Mouse (Mus musculus) forebrain, postnatal 0 days (tissue): ENCODE data around the gene Gpatch1. TPM values are rescaled to one million over a fixed set of nuclear protein-coding genes. Genes with fewer than 3 reads are reported as not detected.
A peak's percentile ranks its signal among the peaks of the same experiment; 100 is the strongest.

ENCODE experiments used
- ATAC-seq: fragments of 200-750 bp; cut with Nextera tagmentation; 2 replicates; pipeline ENCODE4 v1.8.0; 2017; ENCODE audit warnings: mild to moderate bottlenecking, moderate library complexity
- DNase-seq: peaks from one replicate; pipeline ENCODE4 v3.0.0-alpha.2; 2015
- H3K27ac ChIP-seq: fragments of 300-500 bp; sonication (generic); 2 replicates; pipeline ENCODE4 v1.5.1; 2014; ENCODE audit warnings: low read depth, mild to moderate bottlenecking, antibody characterized with exemption, low read length, moderate library complexity, mixed read lengths
- H3K27me3 ChIP-seq: fragments of 300-500 bp; sonication (generic); 2 replicates; pipeline ENCODE4 v1.6.1; 2014; ENCODE audit warnings: mild to moderate bottlenecking, low read length, mixed read lengths; ENCODE audit not compliant: insufficient read depth
- H3K36me3 ChIP-seq: fragments of 300-500 bp; sonication (generic); 2 replicates; pipeline ENCODE4 v1.6.1; 2014; ENCODE audit warnings: mild to moderate bottlenecking, moderate library complexity; ENCODE audit not compliant: insufficient read depth
- H3K4me1 ChIP-seq: fragments of 300-500 bp; sonication (generic); 2 replicates; pipeline ENCODE4 v1.6.1; 2014; ENCODE audit warnings: antibody characterized with exemption; ENCODE audit not compliant: insufficient read depth
- H3K4me2 ChIP-seq: fragments of 300-500 bp; sonication (generic); 2 replicates; pipeline ENCODE4 v1.6.1; 2014; ENCODE audit warnings: low read depth, mild to moderate bottlenecking, moderate library complexity
- H3K4me3 ChIP-seq: fragments of 300-500 bp; sonication (generic); 2 replicates; pipeline ENCODE4 v1.5.1; 2014; ENCODE audit warnings: low read depth, low read length, mixed read lengths
- H3K9ac ChIP-seq: fragments of 300-500 bp; sonication (generic); 2 replicates; pipeline ENCODE4 v1.6.1; 2014; ENCODE audit warnings: mild to moderate bottlenecking
- H3K9me3 ChIP-seq: fragments of 300-500 bp; sonication (generic); 2 replicates; pipeline ENCODE4 v1.6.1; 2016; ENCODE audit warnings: low read length
- CTCF ChIP-seq: sonication (generic); IDR thresholded peaks from 2 replicates; pipeline ENCODE4 v1.5.1; 2016; ENCODE audit warnings: antibody characterized with exemption, control low read depth, low read depth
- WGBS: fragments of 180-500 bp; shearing (Covaris S2); extraction: QIAGEN DNeasy Blood & Tissue Kit; methylation state at CpG from one replicate; pipeline ENCODE4 v1.1.7; 2014; 5-methylcytosine and 5-hydroxymethylcytosine counted together
- polyA plus RNA-seq: library from polyadenylated mRNA; unstranded; fragments of >200 nt; fragmentation: Nextera tagmentation; extraction: Ambion mirVana; gene quantifications from 2 replicates; pipeline ENCODE4 v1.2.1, GENCODE M21; 2015
- total RNA-seq: library from RNA; depleted of rRNA; stranded (reverse); fragments of >200 nt; gene quantifications from 2 replicates; pipeline ENCODE4 v1.2.3, GENCODE M21; 2014; rRNA removed

The Gpatch1 gene
- total and polyA plus RNA-seq, 2 experiments from 2014 or later, result 14.6 to 21.9 TPM

GRCm38 (mm10) chr7:35235308-35235707 lies 82.9 kb downstream of the Gpatch1 start:
- 12% methylated on average over 9 of the region's 9 CpGs for WGBS
- Histone ChIP-seq H3K27ac (peak overlapping the region; percentile 83), H3K4me1 (no peaks in the 10 kb centered on the region), H3K36me3 (no peaks in the 10 kb centered on the region), H3K9ac (peak overlapping the region; percentile 31; the same call in 1 of the 2 replicates), H3K9me3 (no peaks in the 10 kb centered on the region), H3K27me3 (no peaks in the 10 kb centered on the region), H3K4me2 (peak overlapping the region; percentile 48), H3K4me3 (peak overlapping the region; percentile 69)
- peak; percentile 75 for ATAC-seq
- DNase-seq, result peak; percentile 86
- no peak for TF ChIP-seq CTCF

- peak; percentile 7; the same call in 1 of the 2 replicates for TF ChIP-seq CTCF
- H3K4me2 ChIP-seq, result peak overlapping the region; percentile 48
- ATAC-seq (peak; percentile 95), DNase-seq (peak; percentile 100)
- H3K4me1 ChIP-seq, result no peaks in the 10 kb centered on the region
- peak overlapping the region; percentile 69 for H3K4me3 ChIP-seq
- H3K9ac ChIP-seq, result peak overlapping the region; percentile 66
- no peaks in the 10 kb centered on the region for H3K36me3 ChIP-seq
- WGBS, result under 1% methylated on average over 45 of the region's 45 CpGs
- H3K27ac ChIP-seq, result peak overlapping the region; percentile 97
- H3K9me3 ChIP-seq, result no peaks in the 10 kb centered on the region
- no peaks in the 10 kb centered on the region for H3K27me3 ChIP-seq
These were observed 83.6 kb downstream of the Gpatch1 start for GRCm38 (mm10) chr7:35234361-35235245.

GRCm38 (mm10) chr7:35233861-35234260 lies 84.4 kb downstream of the Gpatch1 start:
- H3K9ac ChIP-seq, result peak overlapping the region; percentile 66
- 37% methylated on average over 12 of the region's 12 CpGs for WGBS
- DNase-seq, result no peak
- no peak for ATAC-seq
- H3K4me3 ChIP-seq, result peak overlapping the region; percentile 69
- peak overlapping the region; percentile 48 for H3K4me2 ChIP-seq
- H3K36me3 ChIP-seq, result no peaks in the 10 kb centered on the region
- H3K27me3 ChIP-seq, result no peaks in the 10 kb centered on the region
- H3K27ac ChIP-seq, result peak overlapping the region; percentile 97
- H3K9me3 ChIP-seq, result no peaks in the 10 kb centered on the region
- TF ChIP-seq CTCF, result no peak
- H3K4me1 ChIP-seq, result no peaks in the 10 kb centered on the region

GRCm38 (mm10) chr7:35232796-35233455 lies 85.3 kb downstream of the Gpatch1 start:
- no peak for ATAC-seq
- WGBS, result 37% methylated on average over 13 of the region's 13 CpGs
- no peaks in the 10 kb centered on the region for H3K36me3 ChIP-seq
- H3K27ac ChIP-seq, result no peak overlapping the region
- H3K9ac ChIP-seq, result no peak overlapping the region
- H3K4me2 ChIP-seq, result no peak overlapping the region
- no peaks in the 10 kb centered on the region for H3K9me3 ChIP-seq
- no peaks in the 10 kb centered on the region for H3K27me3 ChIP-seq
- DNase-seq, result no peak
- TF ChIP-seq CTCF, result no peak
- H3K4me1 ChIP-seq, result no peaks in the 10 kb centered on the region
- H3K4me3 ChIP-seq, result no peak overlapping the region

GRCm38 (mm10) chr7:35230333-35230732 lies 87.9 kb downstream of the Gpatch1 start:
- Histone ChIP-seq H3K27ac (no peak overlapping the region), H3K4me1 (no peaks in the 10 kb centered on the region), H3K27me3 (no peaks in the 10 kb centered on the region), H3K4me2 (no peak overlapping the region), H3K9me3 (no peaks in the 10 kb centered on the region), H3K9ac (no peak overlapping the region), H3K4me3 (no peak overlapping the region), H3K36me3 (no peaks in the 10 kb centered on the region)
- DNase-seq (peak; percentile 35), ATAC-seq (no peak)
- TF ChIP-seq CTCF, result peak; percentile 63
- WGBS, result 58% methylated on average over 3 of the region's 3 CpGs

Other genes starting within 250 kb of the Gpatch1 start
- gene Cebpa, start 199.1 kb downstream of the Gpatch1 start, total RNA-seq, result 3.6 and 5.0 TPM in 2 replicates
- 0.80 and 0.93 TPM in 2 replicates for gene Cebpa, start 199.1 kb downstream of the Gpatch1 start, polyA plus RNA-seq
- gene Slc7a10, start 132.1 kb downstream of the Gpatch1 start, total RNA-seq, result 12.3 and 12.7 TPM in 2 replicates
- gene Slc7a10, start 132.1 kb downstream of the Gpatch1 start, polyA plus RNA-seq, result 8.0 and 15.2 TPM in 2 replicates
- 109 and 122 TPM in 2 replicates for gene Lrp3, start 102.9 kb downstream of the Gpatch1 start, total RNA-seq
- gene Lrp3, start 102.9 kb downstream of the Gpatch1 start, polyA plus RNA-seq, result 20.9 and 22.1 TPM in 2 replicates
- gene Rhpn2, start 15.7 kb upstream of the Gpatch1 start, total RNA-seq, result 2.0 and 3.3 TPM in 2 replicates
- gene Rhpn2, start 15.7 kb upstream of the Gpatch1 start, polyA plus RNA-seq, result 0.99 and 1.6 TPM in 2 replicates
- gene Faap24, start 78.4 kb upstream of the Gpatch1 start, total RNA-seq, result 8.8 and 9.8 TPM in 2 replicates
- 12.9 and 14.7 TPM in 2 replicates for gene Faap24, start 78.4 kb upstream of the Gpatch1 start, polyA plus RNA-seq
- gene Cep89, start 78.6 kb upstream of the Gpatch1 start, total RNA-seq, result 11.9 and 12.1 TPM in 2 replicates
- gene Cep89, start 78.6 kb upstream of the Gpatch1 start, polyA plus RNA-seq, result 22.2 and 28.2 TPM in 2 replicates
- not detected in 2 replicates for gene Slc7a9, start 130.4 kb upstream of the Gpatch1 start, total RNA-seq
- gene Slc7a9, start 130.4 kb upstream of the Gpatch1 start, polyA plus RNA-seq, result 0.11 TPM in 1 of 2 replicates, not detected in the other
- 0.38 and 0.52 TPM in 2 replicates for gene Tdrd12, start 219.3 kb upstream of the Gpatch1 start, total RNA-seq
- 0.30 and 0.65 TPM in 2 replicates for gene Tdrd12, start 219.3 kb upstream of the Gpatch1 start, polyA plus RNA-seq
- 62.5 and 109 TPM in 2 replicates for gene Nudt19, start 237.9 kb upstream of the Gpatch1 start, total RNA-seq
- gene Nudt19, start 237.9 kb upstream of the Gpatch1 start, polyA plus RNA-seq, result 148 and 172 TPM in 2 replicates